Mouse (Mus musculus) layer of hippocampus, postnatal 25 days (tissue): ENCODE results near the gene Fastkd5. TPM values are rescaled to one million over a fixed set of nuclear protein-coding genes. Genes with fewer than 3 reads are reported as not detected.

Experiments
- DNase-seq, 2 experiments: peaks; one replicate each; pipeline ENCODE4 v3.0.0; 2022; ENCODE audit warnings: mixed read lengths in 2 of 2, low spot score in 1 of 2; ENCODE audit errors: extremely low spot score in 1 of 2
- total RNA-seq, 2 experiments: library from RNA; stranded (reverse); gene quantifications; 2 replicates each; pipeline ENCODE4 v1.2.3; 2021

Fastkd5 gene
- total RNA-seq, 2 experiments from 2014 or later: 7.9 to 9.1 TPM

- DNase-seq: no peak
Observed at GRCm38 (mm10) chr2:130634739-130635411, 5.0 kb upstream of the Fastkd5 start.

- no peak for DNase-seq
Observed at GRCm38 (mm10) chr2:130634006-130634738, 4.3 kb upstream of the Fastkd5 start.

GRCm38 (mm10) chr2:130632887-130633675, 3.3 kb upstream of the Fastkd5 start:
- DNase-seq: no peak

- no peak for DNase-seq
Observed at GRCm38 (mm10) chr2:130632416-130632815, 2.6 kb upstream of the Fastkd5 start.

- DNase-seq: no peak
Observed at GRCm38 (mm10) chr2:130629080-130629838, 568 bp downstream of the Fastkd5 start.

- DNase-seq: no peak
Observed at GRCm38 (mm10) chr2:130628424-130628823, 1.4 kb downstream of the Fastkd5 start.

- DNase-seq: no peak
Observed at GRCm38 (mm10) chr2:130618972-130619371, 10.9 kb downstream of the Fastkd5 start.

- DNase-seq: no peak
Observed at GRCm38 (mm10) chr2:130613091-130613490, 16.7 kb downstream of the Fastkd5 start.

GRCm38 (mm10) chr2:130602195-130602594, 27.6 kb downstream of the Fastkd5 start:
- DNase-seq: no peak

- no peak for DNase-seq
Observed at GRCm38 (mm10) chr2:130598399-130598798, 31.4 kb downstream of the Fastkd5 start.

GRCm38 (mm10) chr2:130597601-130598010, 32.2 kb downstream of the Fastkd5 start:
- no peak for DNase-seq

GRCm38 (mm10) chr2:130595596-130595995, 34.2 kb downstream of the Fastkd5 start:
- no peak for DNase-seq

- DNase-seq: no peak
Observed at GRCm38 (mm10) chr2:130591016-130591415, 38.8 kb downstream of the Fastkd5 start.

GRCm38 (mm10) chr2:130589761-130590160, 40.1 kb downstream of the Fastkd5 start:
- no peak for DNase-seq

GRCm38 (mm10) chr2:130589157-130589556, 40.7 kb downstream of the Fastkd5 start:
- no peak for DNase-seq

GRCm38 (mm10) chr2:130588373-130588772, 41.5 kb downstream of the Fastkd5 start:
- DNase-seq: no peak

- DNase-seq: no peak
Observed at GRCm38 (mm10) chr2:130586016-130586415, 43.8 kb downstream of the Fastkd5 start.

GRCm38 (mm10) chr2:130583902-130584560, 45.8 kb downstream of the Fastkd5 start:
- DNase-seq: no peak

- DNase-seq: no peak
Observed at GRCm38 (mm10) chr2:130582552-130582951, 47.3 kb downstream of the Fastkd5 start, which contains the start of gene Avp. TSS of gene Avp (minus strand) at chr2:130582554.

- DNase-seq: no peak
Observed at GRCm38 (mm10) chr2:130581201-130581600, 48.6 kb downstream of the Fastkd5 start.
